In the genomic region with DNA sequence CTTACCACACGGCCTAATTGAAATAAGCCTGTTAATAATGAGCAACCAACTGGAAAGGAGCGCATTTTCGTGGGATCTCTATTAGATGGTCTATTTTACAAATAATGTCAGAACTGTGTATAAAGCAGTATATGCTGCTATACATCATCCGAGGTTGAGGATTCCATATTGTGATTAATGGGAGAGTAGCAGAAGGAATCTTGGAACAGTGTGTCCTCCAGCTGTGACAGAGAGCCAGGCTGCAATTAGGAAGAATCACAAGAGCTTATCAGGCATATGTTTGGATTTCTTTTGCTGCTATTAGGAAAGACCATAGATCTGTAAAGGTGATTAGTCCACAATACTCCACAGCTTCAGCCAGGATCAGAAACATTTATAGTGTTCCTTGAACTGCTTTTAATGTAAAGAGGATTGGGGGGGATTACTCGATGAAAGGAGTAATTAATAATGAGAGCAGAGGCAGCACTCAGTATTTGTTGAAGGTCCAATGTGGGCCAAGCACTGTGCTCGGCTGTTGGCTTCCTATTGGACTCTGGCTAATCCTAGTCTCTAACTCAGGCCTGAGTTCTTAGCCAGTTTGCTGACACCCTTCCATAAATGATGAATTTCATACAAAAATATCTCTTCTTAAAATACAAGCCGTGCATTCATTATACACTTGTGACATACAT, we compare ENCODE assay signal across 28 mouse cellular contexts.
DNase-seq lines count a peak whose midpoint lies in the region; ATAC-seq and TF ChIP-seq lines count a peak whose summit lies in the region.
"Had no signal": no experiment of that assay in that cellular context is flagged by ENCODE, and none has a peak within 500 bp of the region (broad histone marks: within the 10 kb centered on the region; RNA-seq: fewer than 3 reads in every experiment).

No protein-coding gene starts in this region.

- peak; percentile 51; the same call in 1 of the 2 replicates for ATAC-seq in forebrain, embryonic 12.5 days (ENCODE audit: low FRiP score)
- ATAC-seq in stomach, embryonic 14.5 days (ENCODE audit: insufficient number of reproducible peaks, insufficient read depth, low FRiP score, low read depth), result peak; percentile 49; the same call in 1 of the 2 replicates
- no peak for ATAC-seq in stomach, postnatal 0 days (ENCODE audit: low FRiP score, low TSS enrichment)
- ATAC-seq in forebrain, embryonic 16.5 days, result 0 out of 2 replicates have a peak, but pooled peaks have one; percentile 8
- ATAC-seq in stomach, embryonic 16.5 days (ENCODE audit: insufficient read depth, low FRiP score), result peak; percentile 72; the same call in 1 of the 2 replicates
- ATAC-seq in megakaryocyte-erythroid progenitor cell, adult 5-6 weeks (replicated peaks; ENCODE audit: low FRiP score, low TSS enrichment, poor library complexity, severe bottlenecking), result no peak
- ATAC-seq: hindbrain, embryonic 16.5 days; intestine, embryonic 15.5 days had no signal

- no peaks in the 10 kb centered on the region for H3K27me3 ChIP-seq in forebrain, embryonic 12.5 days
- no peaks in the 10 kb centered on the region for H3K27me3 ChIP-seq in forebrain, embryonic 10.5 days (ENCODE audit: poor library complexity, severe bottlenecking)
- H3K27me3 ChIP-seq in stomach, embryonic 14.5 days (ENCODE audit: control insufficient read depth, insufficient read depth, low read length), result no peaks in the 10 kb centered on the region
- H3K27me3 ChIP-seq in stomach, postnatal 0 days (ENCODE audit: control insufficient read depth, insufficient read depth, low read length), result no peaks in the 10 kb centered on the region
- H3K27me3 ChIP-seq in forebrain, embryonic 16.5 days (replicated peaks; ENCODE audit: control insufficient read depth, insufficient read depth, low read length), result no peaks in the 10 kb centered on the region
- no peaks in the 10 kb centered on the region for H3K27me3 ChIP-seq in stomach, embryonic 16.5 days (ENCODE audit: control insufficient read depth, insufficient read depth, low read length)
- H3K27me3 ChIP-seq: CH12.LX; heart, embryonic 12.5 days; heart, embryonic 15.5 days; hindbrain, embryonic 13.5 days; intestine, embryonic 15.5 days had no signal

- no peak for TF ChIP-seq EP300 in stomach, postnatal 0 days (optimal IDR thresholded peaks at IDR 0.05)

- H3K27ac ChIP-seq in forebrain, embryonic 12.5 days, result no peak overlapping the region
- H3K27ac ChIP-seq in forebrain, embryonic 10.5 days, result no peak overlapping the region
- H3K27ac ChIP-seq in stomach, embryonic 14.5 days (ENCODE audit: low read length), result no peak overlapping the region
- no peak overlapping the region for H3K27ac ChIP-seq in stomach, postnatal 0 days (replicated peaks)
- no peak overlapping the region for H3K27ac ChIP-seq in forebrain, embryonic 16.5 days (ENCODE audit: low read length)
- no peak overlapping the region for H3K27ac ChIP-seq in stomach, embryonic 16.5 days (ENCODE audit: low read length)
- H3K27ac ChIP-seq: heart, embryonic 15.5 days; hindbrain, embryonic 10.5 days; hindbrain, embryonic 13.5 days; intestine, embryonic 15.5 days had no signal

- 42% methylated on average over 7 of the region's 7 CpGs for WGBS in forebrain, embryonic 12.5 days
- 58% methylated on average over 7 of the region's 7 CpGs for whole genome bisulfite sequencing in forebrain, embryonic 10.5 days
- 55% methylated on average over 7 of the region's 7 CpGs for WGBS in stomach, embryonic 14.5 days
- WGBS in stomach, postnatal 0 days, result 54% methylated on average over 7 of the region's 7 CpGs
- WGBS in forebrain, embryonic 16.5 days, result 27% methylated on average over 7 of the region's 7 CpGs
- WGBS in stomach, embryonic 16.5 days, result 49% methylated on average over 7 of the region's 7 CpGs

- no peak overlapping the region for H3K4me3 ChIP-seq in forebrain, embryonic 12.5 days (replicated peaks)
- H3K4me3 ChIP-seq in forebrain, embryonic 10.5 days, result no peak overlapping the region
- no peak overlapping the region for H3K4me3 ChIP-seq in stomach, embryonic 14.5 days (ENCODE audit: low read depth, low read length)
- no peak overlapping the region for H3K4me3 ChIP-seq in stomach, postnatal 0 days (ENCODE audit: low read depth, low read length)
- no peak overlapping the region for H3K4me3 ChIP-seq in forebrain, embryonic 16.5 days (replicated peaks; ENCODE audit: low read length)
- H3K4me3 ChIP-seq in stomach, embryonic 16.5 days (replicated peaks; ENCODE audit: low read length), result no peak overlapping the region
- H3K4me3 ChIP-seq: heart, embryonic 12.5 days; heart, embryonic 15.5 days; hindbrain, embryonic 10.5 days; hindbrain, embryonic 13.5 days; intestine, embryonic 15.5 days had no signal

- H3K36me3 ChIP-seq in forebrain, embryonic 12.5 days (replicated peaks), result no peaks in the 10 kb centered on the region
- no peaks in the 10 kb centered on the region for H3K36me3 ChIP-seq in forebrain, embryonic 10.5 days (replicated peaks)
- no peaks in the 10 kb centered on the region for H3K36me3 ChIP-seq in stomach, embryonic 14.5 days (ENCODE audit: control insufficient read depth, insufficient read depth, low read length)
- H3K36me3 ChIP-seq in stomach, postnatal 0 days (ENCODE audit: control insufficient read depth, insufficient read depth, low read length), result no peaks in the 10 kb centered on the region
- no peaks in the 10 kb centered on the region for H3K36me3 ChIP-seq in forebrain, embryonic 16.5 days (ENCODE audit: control insufficient read depth, insufficient read depth)
- H3K36me3 ChIP-seq in stomach, embryonic 16.5 days (ENCODE audit: control insufficient read depth, insufficient read depth, low read length), result no peaks in the 10 kb centered on the region
- H3K36me3 ChIP-seq: G1E; heart, embryonic 12.5 days; heart, embryonic 15.5 days; hindbrain, embryonic 10.5 days; hindbrain, embryonic 13.5 days; intestine, embryonic 15.5 days had no signal

- H3K4me1 ChIP-seq in forebrain, embryonic 12.5 days, result peaks cover 6% of the 10 kb centered on the region; the same call in 1 of the 2 replicates
- peaks cover 14% of the 10 kb centered on the region for H3K4me1 ChIP-seq in forebrain, embryonic 10.5 days
- no peaks in the 10 kb centered on the region for H3K4me1 ChIP-seq in stomach, embryonic 14.5 days (ENCODE audit: control insufficient read depth, insufficient read depth, low read length)
- no peaks in the 10 kb centered on the region for H3K4me1 ChIP-seq in stomach, postnatal 0 days (replicated peaks; ENCODE audit: control insufficient read depth, insufficient read depth)
- no peaks in the 10 kb centered on the region for H3K4me1 ChIP-seq in forebrain, embryonic 16.5 days (replicated peaks; ENCODE audit: control insufficient read depth, insufficient read depth, low read length)
- H3K4me1 ChIP-seq in stomach, embryonic 16.5 days (ENCODE audit: control insufficient read depth, insufficient read depth, low read length), result no peaks in the 10 kb centered on the region
- H3K4me1 ChIP-seq: heart, embryonic 12.5 days; heart, embryonic 15.5 days; hindbrain, embryonic 10.5 days; hindbrain, embryonic 13.5 days; intestine, embryonic 15.5 days had no signal

- DNase-seq in forebrain, embryonic 10.5 days (ENCODE audit: extremely low spot score, low spot score), result no peak
- DNase-seq in stomach, postnatal 0 days (ENCODE audit: low spot score), result no peak
- no peak for DNase-seq in adipocyte (ENCODE audit: low spot score)
- DNase-seq: adrenal gland, adult 8-10 months; adrenal gland, postnatal 25 days; B cell, adult 2 months; cerebellum, adult 11 months; cerebellum, adult 2 months; cerebellum, adult 9-11 months; cerebellum, postnatal 36 days; gastrocnemius, postnatal 25 days; heart, adult 18-20 months; heart, postnatal 10 days; heart, postnatal 36 days; kidney, adult 11 months had no signal

- no peak for TF ChIP-seq CTCF in stomach, postnatal 0 days (IDR thresholded peaks at IDR 0.05; ENCODE audit: low read depth)

- no peak overlapping the region for H3K4me2 ChIP-seq in forebrain, embryonic 12.5 days
- no peak overlapping the region for H3K4me2 ChIP-seq in stomach, embryonic 14.5 days (replicated peaks; ENCODE audit: low read depth, low read length)
- no peak overlapping the region for H3K4me2 ChIP-seq in stomach, postnatal 0 days (replicated peaks; ENCODE audit: low read depth)
- no peak overlapping the region for H3K4me2 ChIP-seq in forebrain, embryonic 16.5 days (ENCODE audit: low read length)
- H3K4me2 ChIP-seq in stomach, embryonic 16.5 days (ENCODE audit: low read depth, low read length), result no peak overlapping the region
- H3K4me2 ChIP-seq: heart, embryonic 12.5 days; heart, embryonic 15.5 days; hindbrain, embryonic 13.5 days; intestine, embryonic 15.5 days had no signal

- no peaks in the 10 kb centered on the region for H3K9me3 ChIP-seq in forebrain, embryonic 12.5 days
- no peaks in the 10 kb centered on the region for H3K9me3 ChIP-seq in forebrain, embryonic 10.5 days
- no peaks in the 10 kb centered on the region for H3K9me3 ChIP-seq in stomach, embryonic 14.5 days (ENCODE audit: control insufficient read depth, low read depth, low read length)
- no peaks in the 10 kb centered on the region for H3K9me3 ChIP-seq in stomach, postnatal 0 days (ENCODE audit: control insufficient read depth, low read length)
- no peaks in the 10 kb centered on the region for H3K9me3 ChIP-seq in forebrain, embryonic 16.5 days (ENCODE audit: control insufficient read depth, low read length)
- no peaks in the 10 kb centered on the region for H3K9me3 ChIP-seq in stomach, embryonic 16.5 days (replicated peaks; ENCODE audit: control insufficient read depth, low read length)
- H3K9me3 ChIP-seq: G1E; heart, embryonic 12.5 days; heart, embryonic 15.5 days; hindbrain, embryonic 10.5 days; hindbrain, embryonic 13.5 days; intestine, embryonic 15.5 days had no signal

- H3K9ac ChIP-seq in forebrain, embryonic 12.5 days, result no peak overlapping the region
- H3K9ac ChIP-seq in stomach, embryonic 14.5 days (replicated peaks; ENCODE audit: low read depth, low read length), result no peak overlapping the region
- H3K9ac ChIP-seq in stomach, postnatal 0 days (ENCODE audit: low read length), result no peak overlapping the region
- no peak overlapping the region for H3K9ac ChIP-seq in forebrain, embryonic 16.5 days (replicated peaks; ENCODE audit: low read depth, low read length)
- H3K9ac ChIP-seq in stomach, embryonic 16.5 days (ENCODE audit: low read length), result no peak overlapping the region
- H3K9ac ChIP-seq: heart, embryonic 12.5 days; heart, embryonic 15.5 days; hindbrain, embryonic 13.5 days; intestine, embryonic 15.5 days had no signal

Comparison
In these comparisons a context has a peak if more than half of its experiments do, and no peak if none do; other contexts are left out.
1. ATAC-seq: peak in forebrain, embryonic 12.5 days (single experiment), stomach, embryonic 14.5 days (single experiment), forebrain, embryonic 16.5 days (single experiment) and stomach, embryonic 16.5 days (single experiment); none in stomach, postnatal 0 days (single experiment) and megakaryocyte-erythroid progenitor cell, adult 5-6 weeks (single experiment).